Mouse (Mus musculus) erythroblast, embryonic 14.5 days (primary cell): ENCODE measurements around the gene Foxc2.

Experiments used
- GATA1 ChIP-seq: IDR thresholded peaks from 2 replicates; pipeline ENCODE4 v1.6.1; 2012; ENCODE audit warnings: low read length, inconsistent platforms, mixed read lengths
- TAL1 ChIP-seq: IDR thresholded peaks from 3 replicates; pipeline ENCODE4 v1.6.1; 2012; ENCODE audit warnings: low read length, inconsistent platforms, mixed read lengths

DNA sequence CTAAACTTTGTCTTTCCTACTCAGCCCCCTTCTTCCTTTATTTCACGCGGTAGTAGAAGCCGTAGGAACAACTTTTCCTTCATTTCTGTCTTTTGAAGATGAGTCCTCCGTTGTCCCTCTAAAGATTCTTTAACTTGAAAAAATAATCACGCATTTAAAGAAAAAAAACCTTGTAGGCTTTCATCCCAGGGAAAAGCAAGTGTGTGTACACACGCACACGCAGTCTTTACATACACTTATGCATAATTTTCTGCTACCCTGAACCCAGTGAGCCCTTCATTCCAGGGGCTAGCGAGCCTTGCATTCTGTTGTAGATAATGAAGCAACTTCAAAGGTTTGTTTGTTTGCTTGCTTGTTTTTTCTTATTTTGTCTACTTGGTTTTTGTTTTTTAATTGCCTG lies 27.7 kb upstream of the Foxc2 start:
- TF ChIP-seq GATA1 (no peak), TAL1 (no peak)
